Mouse (Mus musculus) lung, postnatal 25 days (tissue): ENCODE data around the gene Ick.
A peak's percentile ranks its signal among the peaks of the same experiment; 100 is the strongest.
"Not testable (repeated sequence)": the region's sequence is repeated elsewhere in the genome, so short reads cannot be mapped to it uniquely, and the experiment has no call there.

Source experiments
- DNase-seq: peaks from one replicate; pipeline ENCODE4 v3.0.0; 2022; ENCODE audit warnings: low spot score

Ick gene

DNA sequence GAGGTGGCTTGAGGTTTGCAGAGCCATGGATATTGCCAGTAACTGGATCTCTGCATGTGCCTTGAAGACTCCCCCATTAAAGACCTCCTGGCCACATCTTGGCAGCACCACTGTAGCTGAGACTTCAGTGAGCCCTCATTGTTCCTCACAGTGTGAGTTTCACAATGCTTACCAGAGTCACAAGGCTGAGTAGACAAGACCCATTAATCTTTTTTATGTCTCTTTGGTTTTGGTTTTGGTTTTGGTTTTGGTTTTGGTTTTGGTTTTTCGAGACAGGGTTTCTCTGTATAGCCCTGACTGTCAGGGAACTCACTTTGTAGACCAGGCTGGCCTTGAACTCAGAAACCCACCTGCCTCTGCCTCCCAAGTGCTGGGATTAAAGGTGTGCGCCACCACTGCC is 40.8 kb downstream of the Ick start:
- not testable (repeated sequence) for DNase-seq

DNA sequence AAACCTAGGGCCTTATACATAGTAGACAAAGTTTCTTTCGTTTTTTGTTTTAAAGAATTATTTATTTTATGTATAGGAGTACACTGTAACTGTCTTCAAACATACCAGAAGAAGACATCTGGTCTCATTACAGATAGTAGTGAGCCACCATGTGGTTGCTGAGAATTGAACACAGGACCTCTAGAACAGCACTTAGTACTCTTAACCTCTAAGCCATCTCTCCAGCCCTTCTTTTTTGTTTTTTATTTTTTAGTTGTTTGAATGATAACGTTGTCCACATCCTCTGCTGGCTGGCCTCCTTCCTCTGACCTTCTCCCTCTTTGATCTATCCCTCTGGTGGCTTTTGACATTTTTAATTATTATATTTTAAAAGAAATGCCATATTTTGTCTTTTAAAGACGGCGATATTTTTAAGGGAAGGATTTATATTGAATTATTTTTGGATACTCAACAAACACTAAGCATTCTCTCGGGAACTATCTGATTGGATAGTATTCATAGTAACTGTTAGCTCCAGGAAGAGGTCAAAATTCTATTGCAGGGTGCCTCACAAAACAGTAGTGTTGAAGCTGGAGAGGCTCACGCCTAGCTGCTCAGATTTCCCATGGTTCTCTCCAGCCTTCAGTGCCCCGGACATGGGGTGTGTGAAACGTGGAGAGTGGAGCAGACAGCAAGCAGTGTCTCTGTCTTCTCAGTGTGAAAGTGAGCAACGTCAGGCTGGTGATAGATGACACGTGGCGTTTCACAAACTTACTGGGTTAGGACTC is 45.4 kb downstream of the Ick start:
- DNase-seq = no peak

DNA sequence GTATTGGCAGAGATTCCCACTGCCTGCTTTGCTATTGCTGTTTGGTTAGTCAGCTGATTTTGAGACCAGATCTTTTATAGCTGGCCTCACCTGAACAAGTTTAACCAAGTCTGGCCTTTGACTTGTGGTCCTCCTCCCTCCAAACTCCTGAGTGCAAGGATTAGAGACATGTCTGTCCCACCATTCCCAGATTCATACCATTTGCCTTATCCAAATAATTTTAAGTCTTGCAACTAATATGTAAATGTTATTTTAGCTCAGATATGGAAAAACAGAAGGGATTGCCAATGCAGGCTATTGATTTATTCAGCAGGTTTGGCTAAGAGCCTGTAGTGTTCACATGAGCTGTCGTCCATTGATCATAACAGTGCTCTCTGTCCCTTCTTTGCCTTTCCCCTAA is 48.2 kb downstream of the Ick start:
- DNase-seq = no peak

DNA sequence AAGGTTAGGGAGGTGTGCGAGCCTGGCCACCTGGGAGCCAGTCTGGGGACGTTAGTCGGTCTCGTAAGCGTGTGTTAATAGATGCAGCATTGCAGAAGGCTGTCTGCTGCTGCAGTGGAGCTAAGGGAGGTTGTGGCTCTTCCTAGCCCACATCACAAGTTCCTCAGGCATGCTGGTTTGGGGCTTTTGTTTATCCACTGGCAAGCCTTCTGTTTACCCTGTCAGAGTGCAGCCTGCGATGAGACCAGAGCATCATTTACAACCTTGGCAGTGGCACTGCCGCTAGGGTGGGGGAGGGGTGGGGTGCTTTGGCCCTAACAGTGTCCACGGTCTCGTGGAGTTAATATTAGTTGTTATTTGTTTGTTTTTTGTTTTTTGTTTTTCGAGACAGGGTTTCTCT is 54.3 kb downstream of the Ick start:
- no peak for DNase-seq

DNA sequence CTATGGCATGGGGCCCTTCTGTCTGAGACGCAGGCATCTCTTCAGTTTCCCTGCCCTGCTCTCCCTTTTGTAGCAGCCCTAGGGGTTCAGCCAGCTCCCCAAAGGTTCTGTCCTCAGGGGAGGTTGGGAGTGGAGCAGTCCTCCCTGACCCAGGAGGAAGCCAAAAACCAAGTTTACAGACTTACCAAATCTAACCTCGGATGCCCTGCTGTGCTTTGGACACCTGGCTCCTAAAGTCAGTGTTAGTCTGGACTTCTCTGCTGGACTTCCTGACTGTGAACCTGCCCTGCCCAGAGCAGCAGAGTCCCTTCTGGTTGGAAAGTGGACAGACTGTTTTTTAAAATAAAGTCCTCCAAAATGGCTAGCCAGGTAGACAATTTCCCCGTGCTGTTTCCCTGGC is 55.7 kb downstream of the Ick start:
- no peak for DNase-seq

DNA sequence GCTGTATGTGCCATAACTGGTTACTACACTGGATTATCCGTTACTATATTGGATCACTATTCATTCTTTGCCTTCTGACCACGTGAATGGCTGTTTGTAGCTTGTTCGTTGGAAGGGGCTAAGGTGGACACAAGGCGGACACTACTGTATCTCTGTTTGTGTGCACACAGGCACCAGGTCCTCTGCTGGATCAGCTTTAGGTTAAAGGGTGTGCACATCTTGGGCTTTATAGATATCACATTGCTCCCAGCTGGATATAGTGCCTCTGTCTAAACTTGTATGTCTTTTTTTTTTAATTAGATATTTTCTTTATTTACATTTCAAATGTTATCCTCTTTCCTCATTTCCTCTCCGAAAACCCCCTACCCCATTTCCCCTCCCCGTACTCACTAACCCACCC is 56.5 kb downstream of the Ick start:
- no peak for DNase-seq

DNA sequence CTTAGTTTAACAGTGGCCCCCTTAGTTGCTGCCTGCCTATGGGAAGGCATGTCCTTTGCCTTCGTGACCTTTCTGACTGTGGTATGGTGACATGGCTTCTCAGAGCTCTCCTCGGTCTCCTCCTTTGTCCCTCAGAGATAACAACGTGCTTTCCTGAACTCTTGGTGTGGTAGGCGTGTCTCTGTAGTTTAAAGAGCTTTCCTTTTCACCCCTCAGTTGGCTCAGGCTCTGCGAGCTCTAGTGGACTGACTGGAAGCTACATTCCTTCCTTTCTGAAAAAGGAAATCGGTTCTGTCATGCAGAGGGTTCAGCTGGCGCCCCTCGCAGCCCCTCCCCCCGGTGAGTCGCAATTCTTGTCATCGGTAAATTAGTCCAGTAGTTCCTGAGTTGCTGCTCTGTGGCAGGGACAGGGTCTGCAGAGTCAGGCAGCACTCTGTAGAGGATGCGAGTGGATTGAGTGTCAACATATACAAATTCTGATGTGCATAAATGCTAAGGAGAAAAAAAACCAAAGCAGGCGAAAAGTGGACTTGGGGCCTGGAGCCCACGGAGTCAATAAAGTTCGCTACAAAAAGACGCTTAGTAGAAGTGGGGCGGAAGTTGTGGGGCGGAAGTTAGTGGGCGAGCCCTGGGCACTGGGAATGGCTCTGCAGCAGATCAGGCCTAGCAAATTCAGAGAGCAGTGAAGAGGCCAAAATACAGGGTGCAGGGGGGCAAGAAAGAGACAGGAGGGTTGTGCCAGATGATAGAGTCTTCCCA is 57.9 kb downstream of the Ick start:
- DNase-seq = no peak

DNA sequence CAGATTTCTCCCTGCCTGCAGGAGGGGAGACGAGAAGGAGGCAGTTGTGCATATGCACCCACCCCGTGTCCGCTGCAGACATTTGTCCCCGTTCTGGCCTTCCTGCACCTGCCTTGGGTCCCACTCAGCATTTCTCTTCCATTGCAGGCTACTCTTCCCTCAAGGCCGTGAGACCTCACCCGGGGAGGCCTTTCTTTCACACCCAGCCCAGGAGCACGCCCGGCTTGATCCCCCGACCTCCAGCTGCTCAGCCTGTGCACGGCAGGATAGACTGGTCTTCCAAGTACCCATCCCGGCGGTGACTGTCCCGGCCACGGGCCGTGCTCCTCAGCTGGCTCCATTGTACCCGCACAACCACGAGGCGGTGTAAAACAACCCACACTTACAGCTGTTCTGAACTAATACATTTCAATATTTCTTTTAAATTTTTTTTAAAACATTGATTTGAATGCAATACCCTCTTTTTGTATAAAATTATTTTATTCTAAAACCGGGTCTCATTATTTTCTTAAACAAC is 58.5 kb downstream of the Ick start:
- no peak for DNase-seq

DNA sequence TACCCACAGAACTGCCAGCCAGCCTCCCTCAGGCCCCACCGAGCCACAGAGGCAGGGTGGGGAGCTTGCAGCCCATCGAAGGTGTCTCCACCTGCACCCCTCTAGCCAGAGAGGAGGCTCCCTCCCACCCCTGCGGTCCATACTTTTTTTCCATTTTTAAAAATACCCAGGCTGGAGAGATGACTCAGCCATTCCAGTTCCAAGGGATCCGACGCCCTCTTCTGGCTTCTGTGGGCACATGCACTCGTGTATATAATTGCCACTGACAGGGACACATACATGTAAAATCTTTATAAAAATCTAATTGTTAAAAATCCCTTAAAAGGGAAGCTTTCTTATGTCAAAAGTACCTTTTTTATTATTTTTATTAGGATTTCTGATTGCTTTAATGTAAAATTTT is 59.9 kb downstream of the Ick start:
- DNase-seq = no peak

DNA sequence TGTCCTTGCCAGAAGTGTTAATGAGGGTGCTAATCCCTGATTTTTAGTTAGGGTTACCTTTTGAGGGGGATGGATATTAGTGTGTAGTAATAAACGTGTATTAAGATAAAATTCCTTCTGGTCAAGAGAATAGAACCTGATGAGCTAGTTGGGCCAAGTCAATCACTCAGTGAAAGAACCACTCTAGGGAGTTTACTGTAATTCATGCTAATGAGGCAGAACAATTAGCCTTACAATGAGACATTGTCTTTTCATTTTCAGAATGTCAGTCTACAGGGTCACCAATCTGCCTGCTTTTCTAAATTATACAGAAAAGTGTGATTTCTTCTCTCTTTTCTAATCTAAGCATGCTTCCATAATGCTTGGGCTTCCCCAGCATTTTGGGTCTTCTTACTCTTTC is 65.0 kb downstream of the Ick start:
- no peak for DNase-seq

DNA sequence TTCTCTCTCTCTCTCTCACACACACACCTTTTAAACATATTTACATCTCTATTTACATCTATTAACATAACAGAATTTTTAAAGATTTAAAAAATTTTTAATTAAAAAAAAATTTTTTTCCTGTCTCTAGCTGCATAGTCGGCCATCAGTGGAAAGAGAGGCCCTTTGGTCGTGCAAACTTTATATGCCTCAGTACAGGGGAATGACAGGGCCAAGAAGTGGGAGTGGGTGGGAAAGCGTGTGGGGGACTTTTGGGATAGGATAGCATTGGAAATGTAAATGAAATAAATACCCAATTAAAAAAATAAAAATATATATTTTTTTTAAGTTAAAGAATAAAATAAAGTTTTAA is 65.9 kb downstream of the Ick start:
- DNase-seq = not testable (repeated sequence)

DNA sequence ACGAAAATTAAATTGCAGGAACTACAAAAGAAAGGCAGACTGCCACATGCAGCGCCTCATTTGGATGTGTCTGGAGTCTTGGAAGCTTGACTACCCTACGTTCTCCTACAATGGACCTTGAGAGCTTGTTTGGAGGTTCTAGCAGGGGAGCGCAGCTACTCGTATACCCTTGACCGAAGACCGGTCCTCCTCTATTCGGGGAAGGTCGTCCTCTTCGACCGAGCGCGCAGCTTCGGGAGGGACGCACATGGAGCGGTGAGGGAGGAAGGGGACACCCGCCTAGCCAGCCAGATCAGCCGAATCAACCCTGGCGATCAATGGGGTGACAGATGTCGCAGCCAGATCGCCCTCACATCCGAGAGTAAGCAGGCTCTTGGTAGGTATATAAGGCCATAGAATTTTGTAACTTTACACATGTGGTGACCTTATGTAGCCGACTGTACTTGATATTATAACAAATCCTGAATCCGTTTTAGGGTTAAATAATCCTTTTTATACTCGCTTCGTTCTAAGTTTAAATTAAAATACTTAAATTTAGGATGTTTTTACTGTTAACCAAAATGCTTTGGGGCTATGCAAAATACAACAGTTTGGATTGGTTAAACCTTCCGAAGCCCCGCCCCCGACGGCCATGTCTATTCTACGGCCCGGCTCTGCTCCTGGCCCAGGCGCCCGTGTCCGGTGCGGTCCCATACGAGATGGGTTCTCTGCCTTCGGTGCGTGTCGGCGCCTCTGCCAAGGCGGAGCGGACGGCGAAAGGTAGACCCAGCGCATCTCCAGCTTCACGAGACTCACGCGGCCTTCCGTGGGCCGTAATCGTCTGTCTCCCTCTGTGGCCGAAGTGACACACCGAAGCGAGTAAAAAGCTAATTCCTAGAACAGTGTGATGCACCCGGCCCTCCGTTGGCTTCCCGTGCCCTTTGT is 66.5 kb downstream of the Ick start:
- DNase-seq = peak; percentile 95

DNA sequence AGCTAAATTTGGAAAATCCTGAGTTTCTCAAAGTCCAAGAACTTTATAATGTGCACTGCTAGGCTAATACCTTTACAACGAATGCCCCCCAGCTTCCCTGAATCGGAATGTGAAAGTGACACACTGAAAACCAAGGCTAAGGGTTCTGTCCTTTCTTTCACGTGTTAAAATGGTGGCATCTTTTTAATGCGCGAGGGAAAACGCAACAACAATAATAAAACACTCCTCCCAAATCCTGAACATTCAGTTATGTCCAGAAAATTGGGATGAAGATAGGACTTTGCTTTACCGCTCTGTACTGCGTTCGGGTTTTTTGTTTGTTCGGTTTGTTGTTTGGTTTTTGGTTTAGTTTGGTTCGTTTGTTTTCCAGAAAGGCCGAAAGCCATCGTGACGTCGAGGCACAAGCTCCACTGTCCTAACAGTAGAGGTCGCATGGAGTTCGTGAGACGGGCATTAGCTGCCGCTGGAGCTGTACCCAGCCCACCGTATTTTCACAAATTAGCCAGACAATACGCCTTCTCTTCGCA is 67.3 kb downstream of the Ick start:
- DNase-seq = peak; percentile 77

DNA sequence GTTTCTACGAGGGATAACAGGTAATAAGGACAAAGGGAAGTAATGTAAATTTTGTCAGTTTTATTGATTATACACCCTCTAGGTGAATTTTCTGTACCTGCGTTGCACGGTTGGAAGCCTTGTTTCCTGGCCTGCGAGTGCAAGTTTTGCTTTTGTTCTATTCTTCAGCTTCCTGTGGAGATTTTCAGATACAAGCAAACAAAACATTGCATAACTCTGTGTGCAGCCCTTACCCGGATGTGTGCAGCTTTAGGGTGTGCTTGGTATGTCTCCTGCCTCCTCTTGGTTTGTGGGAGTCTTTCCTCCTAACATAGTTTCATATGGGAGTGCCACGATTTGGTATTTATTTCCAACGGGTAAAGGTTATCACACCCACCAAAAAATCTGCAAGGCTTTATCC is 67.8 kb downstream of the Ick start:
- DNase-seq = peak; percentile 56

DNA sequence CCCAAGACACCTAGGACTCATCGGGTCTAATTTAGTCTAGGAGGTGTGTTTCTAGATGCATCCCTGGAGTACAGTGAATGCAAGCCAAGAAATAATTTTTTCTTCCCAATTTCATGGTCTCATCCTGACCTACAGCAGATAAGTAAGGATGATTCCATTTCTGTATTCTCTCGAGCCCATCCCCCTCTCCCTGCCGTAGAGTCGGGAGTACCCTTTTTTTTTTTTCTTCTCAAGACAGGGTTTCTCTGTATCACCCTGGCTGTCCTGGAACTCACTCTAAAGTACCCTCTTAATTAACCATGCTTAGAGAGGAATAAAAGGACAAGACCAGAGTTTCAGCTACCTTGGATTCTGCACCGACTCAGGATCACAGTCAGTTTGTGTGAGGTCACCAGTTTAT is 69.2 kb downstream of the Ick start:
- DNase-seq = no peak

DNA sequence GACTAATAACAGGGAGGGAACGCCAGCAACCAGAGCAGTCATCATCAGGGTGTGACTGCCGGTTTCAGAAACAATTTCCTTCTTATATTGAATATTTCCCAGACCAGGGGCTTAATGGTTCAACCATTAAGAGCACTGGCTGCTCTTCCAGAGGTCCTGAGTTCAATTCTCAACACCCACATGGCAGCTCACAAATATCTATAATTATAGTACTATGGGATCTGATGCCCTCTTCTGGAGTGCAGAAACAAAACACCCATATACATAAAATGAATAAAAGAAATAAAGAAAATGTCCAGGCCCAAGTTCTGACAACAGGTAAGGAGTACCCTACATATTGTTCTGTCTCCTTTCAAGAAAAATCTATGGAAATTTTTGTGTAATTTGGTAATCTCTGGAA is 70.1 kb downstream of the Ick start:
- no peak for DNase-seq

DNA sequence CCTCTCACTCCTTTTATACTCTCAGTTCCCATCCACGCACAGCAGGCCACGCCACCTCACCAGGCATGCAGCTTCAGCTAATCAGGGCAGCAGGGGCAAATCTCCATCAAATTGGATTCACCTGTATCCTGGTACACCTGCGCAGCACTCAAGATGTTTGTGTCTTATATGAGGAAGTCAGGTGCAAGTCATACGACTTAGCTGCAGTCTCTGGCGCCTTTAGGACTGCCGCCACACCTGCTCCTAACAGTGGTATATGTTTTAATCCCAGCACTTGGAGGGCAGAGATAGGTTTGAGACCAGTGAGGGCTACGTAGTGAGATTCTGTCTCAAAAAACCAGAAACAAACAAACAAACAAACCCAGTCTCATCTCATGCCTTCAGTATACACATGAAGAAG is 73.5 kb downstream of the Ick start, which contains the start of gene Gsta4:
Gene Gsta4 (plus strand): TSS at position 301 of the 400 bp plus-strand sequence.
- DNase-seq = not testable (repeated sequence)

DNA sequence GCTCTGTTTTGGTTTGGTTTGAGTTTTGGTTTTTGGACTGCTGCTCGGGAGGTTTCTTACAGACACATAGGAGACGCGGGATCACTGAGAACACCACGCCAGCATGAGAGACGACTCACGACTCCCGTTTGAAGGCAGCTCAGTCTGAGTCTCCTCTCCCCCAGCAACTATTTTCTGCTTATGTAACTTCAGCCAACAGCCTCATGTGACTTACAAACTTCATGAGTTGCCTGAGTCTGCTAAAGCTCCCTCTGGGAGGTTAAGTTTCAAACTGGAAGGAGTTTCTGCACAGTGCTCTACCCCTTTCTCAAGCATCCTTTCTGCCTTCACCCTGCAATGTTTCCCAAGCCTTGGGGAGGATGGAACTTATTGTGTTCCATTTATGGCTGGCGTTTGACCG is 76.7 kb downstream of the Ick start:
- DNase-seq = no peak

DNA sequence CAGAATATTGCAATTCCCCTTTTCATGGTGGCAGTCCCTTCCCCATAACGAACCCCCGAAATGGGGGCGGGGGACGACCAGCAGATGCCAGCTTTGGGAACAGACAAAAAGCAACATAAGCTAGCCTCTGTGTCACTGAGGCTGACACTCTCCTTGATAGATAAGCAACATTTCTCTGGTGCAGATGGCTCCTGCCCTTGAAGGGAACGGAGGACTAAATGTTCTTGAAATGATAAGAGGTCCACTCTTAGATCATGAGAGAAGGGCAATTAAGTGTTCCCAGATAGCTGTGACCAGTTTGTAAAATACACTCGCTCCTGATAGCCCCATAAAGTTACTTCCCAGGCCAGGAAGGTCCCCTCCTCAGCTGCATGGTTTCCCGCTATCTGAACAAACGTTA is 79.9 kb downstream of the Ick start:
- DNase-seq = no peak

DNA sequence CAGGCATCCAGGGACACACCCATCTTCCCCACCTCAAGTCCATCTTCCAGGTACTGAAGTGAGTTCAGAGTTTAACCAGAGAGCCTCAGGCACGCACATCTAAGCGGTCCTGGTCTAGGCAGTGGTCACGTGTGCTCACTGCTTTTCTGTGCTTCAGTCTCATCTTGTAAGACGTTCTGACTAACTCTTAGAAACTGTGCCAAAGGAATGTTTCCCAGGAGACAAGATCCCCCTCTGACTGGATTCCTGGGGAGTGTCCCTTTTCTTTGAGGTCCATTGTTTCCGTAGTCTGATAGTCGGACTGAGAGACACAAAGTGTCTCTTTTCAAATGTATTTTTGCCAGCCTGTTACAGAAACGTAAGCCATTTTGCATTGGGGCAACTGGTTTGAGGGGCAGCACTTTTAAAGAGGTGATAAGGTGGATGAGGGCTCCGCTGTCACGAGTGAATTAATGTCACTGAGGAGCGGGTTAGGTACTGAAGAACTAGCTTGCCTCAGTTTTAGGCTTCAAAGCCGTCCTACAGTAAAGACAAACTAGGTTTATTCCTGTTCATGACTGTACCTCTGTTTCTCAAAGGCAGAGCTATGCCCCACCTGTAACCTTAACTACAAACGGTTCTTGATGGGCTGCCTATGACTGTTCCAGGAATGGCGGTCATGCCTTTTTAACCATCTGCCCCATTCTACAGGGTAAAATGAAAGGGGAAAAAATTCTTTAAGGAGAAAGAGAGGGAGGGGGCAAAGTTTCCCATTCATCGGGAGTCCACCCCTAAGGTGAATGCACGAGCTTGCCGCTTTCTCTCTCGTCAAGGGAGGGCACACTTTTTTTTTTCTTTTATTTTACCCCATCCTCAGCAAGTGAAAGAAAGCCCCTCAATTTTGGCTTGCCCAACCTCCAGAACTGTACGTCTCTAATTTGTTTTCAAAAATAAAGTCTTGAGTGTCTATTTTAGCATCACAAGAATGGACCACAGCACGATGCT is 82.0 kb downstream of the Ick start:
- DNase-seq = no peak

DNA sequence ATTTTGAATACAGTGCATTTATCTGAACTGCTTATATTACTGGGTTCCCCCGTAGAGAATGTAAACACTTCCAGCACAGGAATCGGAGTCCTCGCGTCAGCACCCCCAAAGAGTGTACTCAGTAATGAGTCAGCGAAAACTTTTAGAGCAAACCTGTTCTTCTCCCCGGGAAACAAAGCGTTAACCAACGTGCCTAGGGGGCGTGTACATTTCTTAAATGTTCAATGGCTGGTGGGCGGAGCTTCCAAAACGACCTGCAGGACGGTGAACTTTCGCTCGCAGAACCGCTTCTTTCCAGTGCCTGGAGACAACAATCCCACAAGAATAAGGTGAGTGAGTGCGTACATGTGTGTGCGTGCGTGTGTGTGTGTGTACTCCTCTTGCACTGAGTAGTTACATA is 82.7 kb downstream of the Ick start:
- peak; percentile 76 for DNase-seq
